Mouse (Mus musculus): Measurements from ENCODE around the gene Atf4. TPM values are rescaled to one million over a fixed set of nuclear protein-coding genes. Genes with fewer than 3 reads are reported as not detected.

Atf4 gene
- 111 TPM in 2 replicates for polyA plus RNA-seq (2016; fragmentation: Nextera tagmentation; extraction: Ambion mirVana)

DNA sequence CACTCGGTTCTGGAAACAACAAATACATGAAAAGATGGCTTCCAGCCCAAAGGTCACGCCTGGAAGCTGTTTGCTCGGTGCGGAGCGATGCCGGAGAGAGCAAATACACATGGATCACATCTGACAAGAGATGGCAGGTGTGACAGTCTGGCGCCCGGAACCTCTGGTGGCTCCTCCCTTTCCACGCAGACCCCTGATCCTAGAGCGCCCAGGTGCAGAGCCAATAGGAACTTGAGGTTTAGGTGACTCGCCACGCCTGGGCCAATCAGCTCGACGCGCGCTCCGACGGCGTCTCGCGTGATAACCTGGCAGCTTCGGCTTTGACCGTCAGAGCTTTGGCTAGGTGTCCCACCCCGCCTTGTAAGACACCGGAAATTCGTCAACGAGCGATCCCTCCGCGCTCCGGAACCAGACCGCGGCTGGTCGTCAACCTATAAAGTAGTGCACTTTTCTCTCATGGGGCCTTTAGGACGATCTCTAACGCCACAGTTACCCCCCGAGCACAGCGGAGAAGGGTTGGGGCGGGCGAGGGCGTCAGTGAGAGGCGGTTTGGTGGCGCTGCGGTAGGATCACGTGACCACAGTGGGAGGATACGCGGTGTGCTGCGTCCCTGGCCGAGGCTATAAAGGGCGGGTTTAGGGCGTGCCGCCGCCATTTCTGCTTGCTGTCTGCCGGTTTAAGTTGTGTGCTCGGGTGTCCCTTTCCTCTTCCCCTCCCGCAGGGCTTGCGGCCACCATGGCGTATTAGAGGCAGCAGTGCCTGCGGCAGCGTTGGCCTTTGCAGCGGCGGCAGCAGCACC is at the start of gene Atf4:
Atf4 (plus strand) TSS at position 338 of the 799 bp plus-strand sequence.
- under 1% methylated on average over 62 of the region's 62 CpGs for WGBS
- Histone ChIP-seq H3K27me3 (ENCODE audit: insufficient read depth, poor library complexity, severe bottlenecking) (no peaks in the 10 kb centered on the region), H3K9me3 (no peaks in the 10 kb centered on the region), H3K27ac (peak within 1 kb of the TSS; percentile 100), H3K36me3 (peaks cover 68% of the 10 kb centered on the region), H3K4me1 (replicated peaks) (peaks cover 50% of the 10 kb centered on the region), H3K4me3 (peak within 1 kb of the TSS; percentile 100)
- DNase-seq (ENCODE audit: low spot score) = peak; percentile 97

DNA sequence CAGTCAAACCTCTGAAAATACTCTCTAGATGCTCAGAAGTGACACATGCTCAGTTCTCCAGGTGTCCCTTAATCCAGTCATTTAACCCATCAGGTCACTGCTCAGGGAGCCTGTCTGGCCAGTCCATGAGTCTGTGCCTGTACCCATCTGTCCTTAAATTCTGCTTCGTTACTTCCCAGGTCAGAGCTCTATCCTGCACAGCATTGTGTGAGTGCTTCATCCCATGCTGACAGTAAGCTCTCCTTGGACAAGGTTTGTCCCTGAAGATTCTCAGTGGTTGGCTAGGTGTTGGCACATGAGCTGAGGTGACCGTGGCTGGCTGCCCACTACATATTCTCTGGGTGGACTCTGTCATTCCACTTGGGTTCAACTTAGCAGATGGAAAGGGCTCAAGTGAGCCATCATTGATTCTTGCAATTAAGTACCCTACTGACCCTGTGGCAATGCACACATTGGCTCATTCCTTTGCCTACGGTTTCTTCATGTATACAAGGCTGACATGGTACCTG is 48.9 kb upstream of the Atf4 start:
- H3K9me3 ChIP-seq = no peaks in the 10 kb centered on the region
- 94% methylated on average over 3 of the region's 3 CpGs for WGBS
- H3K4me3 ChIP-seq = no peak overlapping the region
- peaks cover 6% of the 10 kb centered on the region for H3K36me3 ChIP-seq
- H3K27me3 ChIP-seq (ENCODE audit: insufficient read depth, poor library complexity, severe bottlenecking) = no peaks in the 10 kb centered on the region
- H3K4me1 ChIP-seq (replicated peaks) = peaks cover 12% of the 10 kb centered on the region; the same call in 1 of the 2 replicates
- no peak for DNase-seq (ENCODE audit: low spot score)
- H3K27ac ChIP-seq = no peak overlapping the region

DNA sequence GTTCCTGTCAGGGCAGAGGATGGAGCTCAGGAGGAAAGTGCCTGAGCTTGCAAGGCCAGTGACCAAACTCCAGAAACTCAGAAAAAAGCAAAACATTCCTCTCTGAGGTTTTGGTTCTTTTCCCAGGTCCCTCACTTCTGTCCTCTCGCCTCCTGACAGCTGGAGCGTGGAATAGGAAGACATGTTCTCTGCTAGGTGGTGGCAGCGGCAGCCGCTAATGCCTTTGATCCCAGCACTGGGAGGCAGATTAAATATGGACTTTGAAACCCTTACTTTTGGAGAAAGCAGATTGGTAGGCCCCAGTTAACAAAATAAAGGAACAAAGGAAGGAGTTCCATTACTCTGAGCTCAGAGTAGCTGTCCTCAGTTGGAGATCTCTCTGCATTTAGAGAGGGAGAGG is 46.5 kb upstream of the Atf4 start:
- 0 out of 2 replicates have a peak overlapping the region, but pooled peaks have one; percentile 18 for H3K27ac ChIP-seq
- H3K27me3 ChIP-seq (ENCODE audit: insufficient read depth, poor library complexity, severe bottlenecking) = no peaks in the 10 kb centered on the region
- DNase-seq (ENCODE audit: low spot score) = no peak
- peaks cover 11% of the 10 kb centered on the region; the same call in 1 of the 2 replicates for H3K4me1 ChIP-seq (replicated peaks)
- H3K4me3 ChIP-seq = no peak overlapping the region
- no peaks in the 10 kb centered on the region for H3K9me3 ChIP-seq
- peaks cover 29% of the 10 kb centered on the region for H3K36me3 ChIP-seq
- 22% methylated on average over 4 of the region's 4 CpGs for WGBS

DNA sequence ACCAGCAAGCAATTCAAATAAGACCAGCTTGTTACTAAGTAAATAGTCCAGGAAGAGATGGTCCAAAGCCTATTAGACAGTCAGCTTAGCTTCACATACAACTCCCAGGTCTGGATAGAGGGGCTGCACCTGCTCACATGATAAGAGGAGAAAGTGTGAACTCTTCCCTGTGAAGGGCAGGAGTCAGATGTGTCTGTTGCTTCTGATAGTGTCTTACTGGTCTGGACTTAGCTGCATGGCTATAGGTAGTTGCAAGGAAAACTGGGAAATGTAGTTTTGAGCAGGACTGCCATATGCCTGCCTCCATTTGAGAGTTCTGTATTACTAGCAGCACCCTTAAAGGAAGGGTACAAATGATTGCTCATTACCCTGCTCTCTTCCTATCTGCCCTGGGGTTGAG is 41.3 kb upstream of the Atf4 start:
- Histone ChIP-seq H3K9me3 (no peaks in the 10 kb centered on the region), H3K4me3 (no peak overlapping the region), H3K4me1 (replicated peaks) (peaks cover 11% of the 10 kb centered on the region), H3K27ac (no peak overlapping the region), H3K27me3 (ENCODE audit: insufficient read depth, poor library complexity, severe bottlenecking) (no peaks in the 10 kb centered on the region), H3K36me3 (peaks cover 34% of the 10 kb centered on the region)
- no peak for DNase-seq (ENCODE audit: low spot score)

DNA sequence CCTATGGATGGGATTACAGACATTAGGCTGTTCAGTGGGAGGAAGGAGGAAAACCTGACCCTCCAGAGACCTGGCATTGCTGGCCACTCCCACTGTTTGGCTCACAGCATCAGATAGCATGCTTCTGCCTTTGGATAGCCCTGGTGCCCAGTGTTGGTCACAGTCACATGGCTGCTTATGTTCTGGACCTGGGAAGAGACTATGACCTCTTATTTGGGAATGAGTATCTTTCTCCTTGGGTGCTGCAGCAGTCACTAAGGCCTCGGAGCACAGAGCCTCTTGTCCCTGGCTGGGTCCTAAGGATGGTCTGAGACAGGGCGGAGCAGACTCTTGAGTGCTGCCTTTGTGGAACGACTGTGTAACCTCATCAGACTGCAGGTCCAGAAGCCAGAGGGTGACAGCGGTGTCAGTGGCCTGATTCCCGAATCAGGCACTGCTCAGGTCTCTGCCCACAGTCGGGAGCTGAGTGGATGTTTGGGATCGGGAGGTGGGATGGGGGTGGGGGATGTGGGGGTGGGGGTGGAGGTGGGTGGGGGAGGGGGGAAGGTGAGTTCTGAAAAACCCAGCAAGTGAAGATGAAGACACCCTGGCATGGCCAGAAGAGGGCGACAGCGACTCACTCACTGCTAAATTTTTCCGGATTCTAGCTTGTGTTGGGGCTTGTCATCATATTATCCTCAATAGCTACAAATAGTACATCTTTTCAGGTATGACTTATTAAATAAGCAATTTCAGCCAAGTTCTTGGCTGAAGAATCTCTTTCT is 39.1 kb upstream of the Atf4 start:
- H3K27me3 ChIP-seq (ENCODE audit: insufficient read depth, poor library complexity, severe bottlenecking) = no peaks in the 10 kb centered on the region
- peaks cover 22% of the 10 kb centered on the region for H3K4me1 ChIP-seq (replicated peaks)
- H3K27ac ChIP-seq = 0 out of 2 replicates have a peak overlapping the region, but pooled peaks have one; percentile 40
- peaks cover 30% of the 10 kb centered on the region for H3K36me3 ChIP-seq
- no peak overlapping the region for H3K4me3 ChIP-seq
- no peak for DNase-seq (ENCODE audit: low spot score)
- WGBS = 17% methylated on average over 10 of the region's 10 CpGs
- no peaks in the 10 kb centered on the region for H3K9me3 ChIP-seq

DNA sequence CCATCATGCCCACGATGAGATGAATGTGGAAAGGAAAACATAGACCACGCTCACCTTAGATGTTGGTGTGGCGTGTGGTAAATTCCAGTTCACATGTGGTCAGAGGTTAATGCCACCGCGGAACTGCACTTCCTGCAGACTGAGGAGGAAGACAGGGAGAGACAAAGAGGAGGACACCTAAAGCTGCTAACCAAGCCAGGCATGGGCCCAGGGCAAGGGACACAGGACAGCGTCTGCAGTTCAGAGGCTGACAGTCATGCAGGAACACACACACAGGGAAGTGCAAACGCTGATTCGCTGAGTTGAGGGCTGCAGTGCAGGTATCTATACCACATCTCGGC is 38.5 kb upstream of the Atf4 start:
- H3K4me1 ChIP-seq (replicated peaks) = peaks cover 22% of the 10 kb centered on the region
- no peaks in the 10 kb centered on the region for H3K27me3 ChIP-seq (ENCODE audit: insufficient read depth, poor library complexity, severe bottlenecking)
- 69% methylated on average over 9 of the region's 9 CpGs for WGBS
- DNase-seq (ENCODE audit: low spot score) = no peak
- H3K27ac ChIP-seq = no peak overlapping the region
- H3K4me3 ChIP-seq = no peak overlapping the region
- no peaks in the 10 kb centered on the region for H3K9me3 ChIP-seq
- H3K36me3 ChIP-seq = peaks cover 25% of the 10 kb centered on the region

DNA sequence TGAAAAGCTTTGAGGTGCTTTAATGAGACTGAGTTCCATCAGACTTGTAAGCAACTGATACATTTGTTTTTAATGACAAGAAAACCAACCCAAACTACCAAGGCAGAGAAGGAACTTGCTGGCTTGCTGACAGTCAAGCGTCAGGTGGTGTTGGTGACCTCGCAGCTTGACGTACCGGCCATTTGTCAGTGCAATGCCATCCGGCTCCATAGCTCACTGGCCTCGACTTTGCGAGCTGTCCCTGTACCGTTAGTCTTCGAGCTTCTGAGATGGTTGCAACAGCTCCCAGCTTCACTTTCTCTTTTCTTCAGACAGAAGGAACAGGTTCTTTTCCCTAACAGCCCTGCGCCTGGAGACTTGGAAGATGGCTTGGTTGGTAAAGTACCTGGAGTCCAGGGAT is 37.5 kb upstream of the Atf4 start:
- no peaks in the 10 kb centered on the region for H3K9me3 ChIP-seq
- H3K4me3 ChIP-seq = no peak overlapping the region
- peaks cover 14% of the 10 kb centered on the region for H3K36me3 ChIP-seq
- H3K27ac ChIP-seq = no peak overlapping the region
- peaks cover 22% of the 10 kb centered on the region for H3K4me1 ChIP-seq (replicated peaks)
- no peaks in the 10 kb centered on the region for H3K27me3 ChIP-seq (ENCODE audit: insufficient read depth, poor library complexity, severe bottlenecking)
- DNase-seq (ENCODE audit: low spot score) = no peak
- WGBS = 90% methylated on average over 10 of the region's 10 CpGs

DNA sequence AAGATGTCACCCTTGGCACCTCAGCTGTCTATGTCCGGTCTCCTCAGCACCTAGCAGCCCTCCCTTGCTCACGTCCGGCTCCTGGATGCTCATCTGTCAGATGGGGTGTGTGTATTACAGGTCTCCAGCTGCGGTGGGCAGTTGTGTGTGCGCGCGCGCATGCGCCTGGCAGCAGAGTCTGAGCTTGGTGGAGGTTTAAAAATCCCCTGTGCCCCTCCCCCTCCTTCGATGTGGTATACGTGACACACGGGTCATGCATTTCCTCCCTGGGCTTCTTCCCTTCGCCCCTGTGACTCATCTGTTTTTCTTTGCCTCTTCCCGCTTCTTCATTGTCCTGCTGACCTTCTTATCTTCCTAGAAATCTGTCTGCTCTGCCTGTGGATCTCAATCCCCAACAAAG is 35.8 kb upstream of the Atf4 start:
- peak overlapping the region; percentile 6; the same call in 1 of the 2 replicates for H3K4me3 ChIP-seq
- no peaks in the 10 kb centered on the region for H3K9me3 ChIP-seq
- peak overlapping the region; percentile 62 for H3K27ac ChIP-seq
- DNase-seq (ENCODE audit: low spot score) = peak; percentile 31
- peaks cover 22% of the 10 kb centered on the region for H3K4me1 ChIP-seq (replicated peaks)
- no peaks in the 10 kb centered on the region for H3K27me3 ChIP-seq (ENCODE audit: insufficient read depth, poor library complexity, severe bottlenecking)
- H3K36me3 ChIP-seq = no peaks in the 10 kb centered on the region; the same call in 1 of the 2 replicates
- 45% methylated on average over 14 of the region's 14 CpGs for WGBS

DNA sequence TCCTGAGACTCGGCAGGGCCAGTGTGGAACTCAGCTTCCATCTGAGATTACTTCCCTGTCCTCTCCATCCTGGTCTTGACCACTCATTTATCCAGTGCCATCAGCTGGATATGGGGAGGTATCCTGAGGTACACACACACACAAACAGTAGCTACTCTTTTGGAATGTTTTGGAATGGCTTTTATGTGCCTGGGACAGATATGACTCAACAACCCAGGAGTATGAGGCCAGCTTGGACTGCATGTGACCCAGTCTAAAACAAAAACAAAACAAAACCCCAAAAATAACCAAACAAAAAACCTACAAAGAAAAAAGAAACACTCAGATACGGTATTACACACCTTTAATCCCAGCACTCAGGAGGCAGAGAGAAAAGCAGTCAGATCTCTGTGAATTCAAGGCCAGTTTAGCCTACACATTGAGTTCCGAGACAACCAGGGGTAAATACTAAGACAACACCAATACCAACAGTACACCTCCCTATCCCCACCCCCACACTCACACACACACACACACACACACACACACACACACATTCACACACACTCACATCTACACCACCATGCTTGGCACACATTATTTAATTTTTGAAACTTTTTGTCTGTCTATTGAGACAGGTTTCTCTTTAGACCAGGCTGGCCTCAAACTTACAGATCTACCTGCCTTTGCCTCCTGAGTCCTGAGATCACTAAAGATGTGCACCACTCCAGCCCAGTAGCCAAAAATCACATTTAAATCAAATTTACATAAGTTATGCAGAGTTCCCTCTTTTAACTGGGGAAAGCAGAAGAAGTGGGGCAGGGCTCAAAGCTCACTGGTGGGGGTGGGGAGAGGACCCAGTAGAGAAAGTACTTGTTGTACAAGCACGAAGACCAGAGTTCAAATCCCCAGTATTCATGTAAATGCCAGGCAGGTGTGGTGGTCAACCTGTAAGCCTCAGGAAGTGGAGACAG is 35.0 kb upstream of the Atf4 start:
- Histone ChIP-seq H3K9me3 (no peaks in the 10 kb centered on the region), H3K27me3 (ENCODE audit: insufficient read depth, poor library complexity, severe bottlenecking) (no peaks in the 10 kb centered on the region), H3K36me3 (no peaks in the 10 kb centered on the region), H3K4me3 (no peak overlapping the region), H3K4me1 (replicated peaks) (peaks cover 18% of the 10 kb centered on the region), H3K27ac (peak overlapping the region; percentile 62)
- DNase-seq (ENCODE audit: low spot score) = no peak
- WGBS = 72% methylated on average over 4 of the region's 4 CpGs

DNA sequence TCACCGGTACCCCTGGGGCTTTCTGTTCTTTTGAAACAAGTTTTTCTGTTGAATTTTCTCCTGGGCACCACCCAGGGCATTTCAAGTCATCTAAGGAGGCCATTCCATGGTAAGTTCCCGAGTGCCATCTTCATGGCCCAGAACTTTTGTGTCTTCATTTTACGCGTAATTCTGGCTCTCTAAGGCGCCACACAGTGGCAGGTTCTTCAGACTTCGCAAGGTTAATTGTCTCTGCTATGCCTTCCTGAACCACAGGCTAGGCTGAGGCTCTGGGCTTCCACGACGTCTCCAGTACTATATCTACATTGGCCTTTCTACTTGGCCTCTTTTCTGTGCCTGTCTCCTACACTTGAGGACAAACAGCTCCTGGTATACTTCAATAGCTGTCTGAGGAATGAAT is 34.0 kb upstream of the Atf4 start:
- Histone ChIP-seq H3K27me3 (ENCODE audit: insufficient read depth, poor library complexity, severe bottlenecking) (no peaks in the 10 kb centered on the region), H3K9me3 (no peaks in the 10 kb centered on the region), H3K27ac (no peak overlapping the region), H3K36me3 (no peaks in the 10 kb centered on the region), H3K4me1 (replicated peaks) (peaks cover 12% of the 10 kb centered on the region), H3K4me3 (no peak overlapping the region)
- no peak for DNase-seq (ENCODE audit: low spot score)
- 68% methylated on average over 8 of the region's 8 CpGs for WGBS

DNA sequence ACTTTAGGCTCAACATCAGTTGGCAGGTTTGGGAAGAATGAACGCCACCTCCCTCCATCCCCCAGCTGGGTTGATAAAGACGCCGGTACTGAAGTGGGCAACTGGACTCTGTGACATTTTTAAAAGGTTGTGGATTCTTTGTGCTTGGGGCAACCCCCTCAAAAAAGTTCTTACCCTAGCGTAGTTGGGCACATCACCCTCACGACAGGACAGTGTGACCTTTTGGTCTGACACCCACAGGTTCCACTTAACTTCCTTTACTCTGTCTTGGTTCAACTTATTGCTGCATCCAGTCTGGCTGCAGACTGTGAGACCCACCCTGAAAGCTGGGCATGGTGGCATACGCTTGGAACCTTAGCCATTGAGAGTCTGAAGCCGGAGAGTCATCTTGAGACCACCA is 31.2 kb upstream of the Atf4 start:
- H3K4me1 ChIP-seq (replicated peaks) = peaks cover 26% of the 10 kb centered on the region
- H3K36me3 ChIP-seq = no peaks in the 10 kb centered on the region
- no peak for DNase-seq (ENCODE audit: low spot score)
- WGBS = 89% methylated on average over 7 of the region's 7 CpGs
- H3K27ac ChIP-seq = no peak overlapping the region
- H3K9me3 ChIP-seq = no peaks in the 10 kb centered on the region
- H3K4me3 ChIP-seq = no peak overlapping the region
- H3K27me3 ChIP-seq (ENCODE audit: insufficient read depth, poor library complexity, severe bottlenecking) = no peaks in the 10 kb centered on the region

DNA sequence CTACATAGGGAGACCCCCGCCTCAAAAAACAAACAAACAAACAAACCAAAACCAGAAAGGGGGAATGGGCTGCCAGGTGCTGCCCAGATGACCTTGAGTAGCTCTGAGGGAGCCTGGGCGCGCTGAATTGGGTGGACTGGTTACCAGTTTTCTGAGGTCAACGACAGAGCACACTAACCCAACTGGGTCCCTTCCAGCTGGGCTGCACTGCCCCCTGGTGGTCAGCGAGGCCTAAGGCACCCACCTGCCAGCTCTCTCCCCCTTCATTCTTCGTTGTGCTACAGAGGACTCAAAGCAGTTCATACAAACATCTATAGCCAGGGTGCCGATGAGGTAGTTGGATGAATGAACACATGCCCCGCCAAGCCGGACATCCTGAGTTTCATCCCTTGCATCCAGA is 29.8 kb upstream of the Atf4 start:
- Histone ChIP-seq H3K4me3 (no peak overlapping the region), H3K27ac (no peak overlapping the region), H3K9me3 (no peaks in the 10 kb centered on the region), H3K36me3 (no peaks in the 10 kb centered on the region), H3K27me3 (ENCODE audit: insufficient read depth, poor library complexity, severe bottlenecking) (peaks cover under 1% of the 10 kb centered on the region; the same call in 1 of the 2 replicates), H3K4me1 (replicated peaks) (peaks cover 16% of the 10 kb centered on the region)
- WGBS = 30% methylated on average over 9 of the region's 9 CpGs
- DNase-seq (ENCODE audit: low spot score) = peak; percentile 77

Measured in hindbrain, embryonic 10.5 days (tissue).